ENCODE assay signal across 18 mouse cellular contexts in the genomic region with DNA sequence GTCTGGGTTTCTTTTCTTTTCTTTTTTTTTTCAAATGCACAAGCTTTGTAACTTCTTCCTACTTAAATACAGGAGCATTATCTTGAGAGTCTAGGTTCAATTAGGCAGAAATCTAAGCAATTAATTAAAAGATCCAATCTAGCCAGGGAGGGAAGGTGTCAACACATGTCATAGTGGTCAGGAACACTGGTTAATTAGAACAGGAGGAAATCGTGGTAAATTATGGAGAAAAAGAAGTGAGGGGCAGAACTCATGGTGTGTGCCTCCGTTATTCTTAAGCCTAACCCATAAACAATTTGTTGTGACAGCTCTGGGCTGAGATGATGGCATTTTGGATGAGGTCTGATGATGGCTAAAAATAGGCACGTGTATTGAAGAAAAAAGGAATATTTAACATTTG.
A peak's percentile ranks its signal among the peaks of the same experiment; 100 is the strongest.
DNase-seq lines count a peak whose midpoint lies in the region; ATAC-seq lines count a peak whose summit lies in the region.
"Had no signal": no experiment of that assay in that cellular context is flagged by ENCODE, and none has a peak within 500 bp of the region (broad histone marks: within the 10 kb centered on the region; RNA-seq: fewer than 3 reads in every experiment).

No protein-coding gene starts in this region.

- H3K27me3 ChIP-seq in midbrain, embryonic 12.5 days = no peaks in the 10 kb centered on the region
- no peaks in the 10 kb centered on the region for H3K27me3 ChIP-seq in midbrain, embryonic 10.5 days (ENCODE audit: low read depth, poor library complexity, severe bottlenecking)
- H3K27me3 ChIP-seq in forebrain, embryonic 13.5 days = no peaks in the 10 kb centered on the region
- H3K27me3 ChIP-seq in hindbrain, embryonic 14.5 days (ENCODE audit: control insufficient read depth, insufficient read depth, low read length) = no peaks in the 10 kb centered on the region
- H3K27me3 ChIP-seq in neural tube, embryonic 15.5 days (replicated peaks) = no peaks in the 10 kb centered on the region
- no peaks in the 10 kb centered on the region for H3K27me3 ChIP-seq in heart, embryonic 10.5 days (ENCODE audit: insufficient read depth, poor library complexity, severe bottlenecking)
- H3K27me3 ChIP-seq in limb, embryonic 10.5 days (ENCODE audit: low read depth, poor library complexity, severe bottlenecking) = no peaks in the 10 kb centered on the region
- H3K27me3 ChIP-seq: CH12.LX; embryonic facial prominence, embryonic 13.5 days; limb, embryonic 15.5 days; liver, embryonic 15.5 days had no signal

- H3K4me2 ChIP-seq in midbrain, embryonic 12.5 days (replicated peaks) = no peak overlapping the region
- no peak overlapping the region for H3K4me2 ChIP-seq in forebrain, embryonic 13.5 days
- H3K4me2 ChIP-seq in hindbrain, embryonic 14.5 days (replicated peaks) = no peak overlapping the region
- H3K4me2 ChIP-seq in neural tube, embryonic 15.5 days = no peak overlapping the region
- H3K4me2 ChIP-seq: embryonic facial prominence, embryonic 13.5 days; limb, embryonic 15.5 days; liver, embryonic 15.5 days had no signal

- DNase-seq in midbrain, embryonic 10.5 days (ENCODE audit: low spot score) = no peak
- DNase-seq in hindbrain, embryonic 14.5 days (ENCODE audit: low spot score) = no peak
- DNase-seq in heart, embryonic 10.5 days (ENCODE audit: low spot score) = no peak
- no peak for DNase-seq in limb, embryonic 10.5 days (ENCODE audit: low spot score)
- DNase-seq in thymus, postnatal 0 days (ENCODE audit: low spot score) = no peak
- DNase-seq: adrenal gland, postnatal 36 days; cerebellum, postnatal 10 days; gastrocnemius, postnatal 25 days; kidney, adult 11 months; right cerebral cortex, adult 18-20 months had no signal

- H3K36me3 ChIP-seq in midbrain, embryonic 12.5 days = peaks cover 8% of the 10 kb centered on the region; the same call in 1 of the 2 replicates
- peaks cover 10% of the 10 kb centered on the region for H3K36me3 ChIP-seq in midbrain, embryonic 10.5 days
- peaks cover 10% of the 10 kb centered on the region; the same call in 1 of the 2 replicates for H3K36me3 ChIP-seq in forebrain, embryonic 13.5 days (ENCODE audit: poor library complexity, severe bottlenecking)
- no peaks in the 10 kb centered on the region for H3K36me3 ChIP-seq in hindbrain, embryonic 14.5 days (replicated peaks; ENCODE audit: control insufficient read depth, insufficient read depth)
- no peaks in the 10 kb centered on the region for H3K36me3 ChIP-seq in neural tube, embryonic 15.5 days
- H3K36me3 ChIP-seq in heart, embryonic 10.5 days = peaks cover 3% of the 10 kb centered on the region; the same call in 1 of the 2 replicates
- H3K36me3 ChIP-seq in limb, embryonic 10.5 days = peaks cover 36% of the 10 kb centered on the region
- H3K36me3 ChIP-seq: embryonic facial prominence, embryonic 13.5 days; limb, embryonic 15.5 days; liver, embryonic 15.5 days had no signal

- H3K9ac ChIP-seq in midbrain, embryonic 12.5 days (replicated peaks) = no peak overlapping the region
- no peak overlapping the region for H3K9ac ChIP-seq in forebrain, embryonic 13.5 days
- H3K9ac ChIP-seq in hindbrain, embryonic 14.5 days = peak overlapping the region; percentile 55; the same call in 1 of the 2 replicates
- no peak overlapping the region for H3K9ac ChIP-seq in neural tube, embryonic 15.5 days (replicated peaks)
- H3K9ac ChIP-seq: embryonic facial prominence, embryonic 13.5 days; limb, embryonic 15.5 days; liver, embryonic 15.5 days had no signal

- WGBS in midbrain, embryonic 12.5 days = 54% methylated on average over 3 of the region's 3 CpGs
- WGBS in midbrain, embryonic 10.5 days = 66% methylated on average over 3 of the region's 3 CpGs
- WGBS in forebrain, embryonic 13.5 days = 14% methylated on average over 3 of the region's 3 CpGs
- WGBS in hindbrain, embryonic 14.5 days = 11% methylated on average over 3 of the region's 3 CpGs
- 12% methylated on average over 3 of the region's 3 CpGs for WGBS in neural tube, embryonic 15.5 days
- WGBS in heart, embryonic 10.5 days = 73% methylated on average over 3 of the region's 3 CpGs
- WGBS in limb, embryonic 10.5 days = 66% methylated on average over 3 of the region's 3 CpGs

- H3K27ac ChIP-seq in midbrain, embryonic 12.5 days (replicated peaks) = peak overlapping the region; percentile 88; the same call in 1 of the 2 replicates
- no peak overlapping the region for H3K27ac ChIP-seq in midbrain, embryonic 10.5 days (replicated peaks)
- peak overlapping the region; percentile 85 for H3K27ac ChIP-seq in forebrain, embryonic 13.5 days
- H3K27ac ChIP-seq in hindbrain, embryonic 14.5 days = peak overlapping the region; percentile 87
- peak overlapping the region; percentile 80; the same call in 1 of the 2 replicates for H3K27ac ChIP-seq in neural tube, embryonic 15.5 days (replicated peaks)
- no peak overlapping the region; the same call in 1 of the 2 replicates for H3K27ac ChIP-seq in heart, embryonic 10.5 days
- no peak overlapping the region for H3K27ac ChIP-seq in limb, embryonic 10.5 days
- H3K27ac ChIP-seq: embryonic facial prominence, embryonic 13.5 days; limb, embryonic 15.5 days; liver, embryonic 15.5 days; stomach, postnatal 0 days had no signal

- H3K9me3 ChIP-seq in midbrain, embryonic 12.5 days = peaks cover 9% of the 10 kb centered on the region; the same call in 1 of the 2 replicates
- no peaks in the 10 kb centered on the region; the same call in 1 of the 2 replicates for H3K9me3 ChIP-seq in midbrain, embryonic 10.5 days (replicated peaks)
- H3K9me3 ChIP-seq in forebrain, embryonic 13.5 days (replicated peaks) = 0 out of 2 replicates have a peak, but pooled peaks cover 5% of the 10 kb centered on the region
- H3K9me3 ChIP-seq in hindbrain, embryonic 14.5 days (ENCODE audit: control insufficient read depth, low read length) = no peaks in the 10 kb centered on the region
- H3K9me3 ChIP-seq in neural tube, embryonic 15.5 days (replicated peaks) = no peaks in the 10 kb centered on the region
- no peaks in the 10 kb centered on the region for H3K9me3 ChIP-seq in heart, embryonic 10.5 days
- H3K9me3 ChIP-seq in limb, embryonic 10.5 days (replicated peaks) = no peaks in the 10 kb centered on the region
- H3K9me3 ChIP-seq: limb, embryonic 15.5 days; liver, embryonic 15.5 days had no signal

- ATAC-seq in midbrain, embryonic 12.5 days (ENCODE audit: low FRiP score, low read depth) = no peak
- ATAC-seq in forebrain, embryonic 13.5 days = peak; percentile 66
- ATAC-seq in hindbrain, embryonic 14.5 days (ENCODE audit: low FRiP score) = no peak
- ATAC-seq in neural tube, embryonic 15.5 days (ENCODE audit: low FRiP score) = no peak

- no peak overlapping the region for H3K4me3 ChIP-seq in midbrain, embryonic 12.5 days
- H3K4me3 ChIP-seq in midbrain, embryonic 10.5 days = no peak overlapping the region
- H3K4me3 ChIP-seq in forebrain, embryonic 13.5 days = no peak overlapping the region
- H3K4me3 ChIP-seq in hindbrain, embryonic 14.5 days (replicated peaks; ENCODE audit: low read length) = no peak overlapping the region
- H3K4me3 ChIP-seq in neural tube, embryonic 15.5 days (replicated peaks) = no peak overlapping the region
- no peak overlapping the region for H3K4me3 ChIP-seq in heart, embryonic 10.5 days
- no peak overlapping the region for H3K4me3 ChIP-seq in limb, embryonic 10.5 days
- H3K4me3 ChIP-seq: embryonic facial prominence, embryonic 13.5 days; limb, embryonic 15.5 days; liver, embryonic 15.5 days had no signal

- H3K4me1 ChIP-seq in midbrain, embryonic 12.5 days = peaks cover 50% of the 10 kb centered on the region
- peaks cover 65% of the 10 kb centered on the region for H3K4me1 ChIP-seq in midbrain, embryonic 10.5 days
- H3K4me1 ChIP-seq in forebrain, embryonic 13.5 days = peaks cover 64% of the 10 kb centered on the region
- peaks cover 45% of the 10 kb centered on the region for H3K4me1 ChIP-seq in hindbrain, embryonic 14.5 days (replicated peaks; ENCODE audit: control insufficient read depth, insufficient read depth, low read length)
- H3K4me1 ChIP-seq in neural tube, embryonic 15.5 days = peaks cover 49% of the 10 kb centered on the region
- peaks cover 54% of the 10 kb centered on the region for H3K4me1 ChIP-seq in heart, embryonic 10.5 days
- peaks cover 25% of the 10 kb centered on the region for H3K4me1 ChIP-seq in limb, embryonic 10.5 days

Comparison
In these comparisons a context has a peak if more than half of its experiments do, and no peak if none do; other contexts are left out.
1. H3K27ac ChIP-seq: peak in midbrain, embryonic 12.5 days (single experiment), forebrain, embryonic 13.5 days (single experiment), hindbrain, embryonic 14.5 days (single experiment) and neural tube, embryonic 15.5 days (single experiment); none in midbrain, embryonic 10.5 days (single experiment), heart, embryonic 10.5 days (single experiment) and limb, embryonic 10.5 days (single experiment).